Mouse (Mus musculus) liver, adult 2 months (tissue): ENCODE data around the gene Defb47. TPM values are rescaled to one million over a fixed set of nuclear protein-coding genes. Genes with fewer than 3 reads are reported as not detected.

Source experiments
- DNase-seq: peaks from one replicate; pipeline ENCODE4 v3.0.0-alpha.2; 2011; ENCODE audit warnings: low read depth, low spot score; ENCODE audit errors: extremely low read depth
- H3K27ac ChIP-seq: fragments of 200-500 bp; replicated peaks from 2 replicates; pipeline ENCODE4 v1.5.1; 2012; ENCODE audit warnings: low read depth, mild to moderate bottlenecking, control low read depth, inconsistent platforms, low read length; ENCODE audit not compliant: insufficient read depth
- H3K27me3 ChIP-seq: fragments of 200-500 bp; 2 replicates; pipeline ENCODE4 v1.6.1; 2012; ENCODE audit warnings: mild to moderate bottlenecking, moderate library complexity, low read length, inconsistent platforms; ENCODE audit not compliant: control insufficient read depth, insufficient read depth
- H3K36me3 ChIP-seq: fragments of 200-500 bp; 2 replicates; pipeline ENCODE4 v1.6.1; 2012; ENCODE audit warnings: low read length, inconsistent platforms; ENCODE audit not compliant: control insufficient read depth, insufficient read depth
- H3K4me1 ChIP-seq: fragments of 200-500 bp; 2 replicates; pipeline ENCODE4 v1.6.1; 2011; ENCODE audit warnings: low read length; ENCODE audit not compliant: control insufficient read depth, insufficient read depth
- H3K4me3 ChIP-seq: fragments of 200-500 bp; 2 replicates; pipeline ENCODE4 v1.5.1; 2011; ENCODE audit warnings: low read depth, mild to moderate bottlenecking, control low read depth, low read length, moderate library complexity; ENCODE audit not compliant: insufficient read depth
- H3K79me2 ChIP-seq: fragments of 200-500 bp; 2 replicates; pipeline ENCODE4 v1.6.1; 2012; ENCODE audit warnings: inconsistent platforms, mild to moderate bottlenecking, low read length, moderate library complexity; ENCODE audit not compliant: control insufficient read depth, insufficient read depth
- H3K9ac ChIP-seq: fragments of 200-500 bp; 2 replicates; pipeline ENCODE4 v1.6.1; 2012; ENCODE audit warnings: low read depth, mild to moderate bottlenecking, control low read depth, inconsistent platforms, low read length
- CTCF ChIP-seq: fragments of 200-500 bp; IDR thresholded peaks from 2 replicates; pipeline ENCODE4 v1.5.1; 2011; ENCODE audit warnings: low read depth, low read length, control low read depth
- POLR2A ChIP-seq: fragments of 200-500 bp; IDR thresholded peaks from 2 replicates; pipeline ENCODE4 v1.6.1; 2011; ENCODE audit warnings: low read length, control low read depth; ENCODE audit not compliant: insufficient read depth; ENCODE audit errors: extremely low read depth
- WGBS: fragments of 180-500 bp; shearing (Covaris S2); methylation state at CpG from one replicate; pipeline ENCODE4 v1.1.7; 2018; 5-methylcytosine and 5-hydroxymethylcytosine counted together
- polyA plus RNA-seq: library from polyadenylated mRNA; depleted of rRNA; stranded (reverse); fragments of >200 nt; gene quantifications from 2 replicates; pipeline ENCODE4 v1.2.3, GENCODE M21; 2012; rRNA removed
- total RNA-seq: library from RNA; depleted of rRNA; stranded (reverse); fragments of >200 nt; gene quantifications from 2 replicates; pipeline ENCODE4 v1.2.3, GENCODE M21; 2014; rRNA removed

Defb47 gene
- total and polyA plus RNA-seq, 2 experiments, result not detected

DNA sequence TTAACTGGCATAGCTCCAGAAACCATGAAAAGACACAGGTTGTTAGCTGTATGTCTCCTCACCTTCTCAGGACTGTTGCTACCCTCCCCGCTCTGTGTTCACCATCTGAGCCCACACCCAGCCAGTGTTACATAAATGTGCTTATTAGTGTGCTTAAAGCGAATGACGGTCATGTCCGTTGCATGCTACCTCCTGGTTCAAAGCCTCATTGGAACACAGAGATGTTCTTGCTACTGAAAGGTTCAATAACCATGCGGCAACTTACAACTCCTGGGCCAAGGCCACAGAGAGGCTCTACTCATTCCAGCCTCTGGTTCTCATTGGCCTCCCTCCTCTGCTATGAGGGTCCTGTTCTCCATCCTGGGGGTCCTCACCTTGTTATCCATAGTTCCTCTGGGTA lies 13.6 kb downstream of the Defb47 start, which contains the start of gene Defb43:
Gene Defb43, plus strand, starts transcription at position 301 of the 400 bp plus-strand sequence.
- H3K27me3 ChIP-seq, result no peaks in the 10 kb centered on the region
- 95% methylated on average over 5 of the region's 5 CpGs for WGBS
- H3K79me2 ChIP-seq, result no peaks in the 10 kb centered on the region
- H3K36me3 ChIP-seq, result no peaks in the 10 kb centered on the region
- H3K4me3 ChIP-seq, result no peak within 1 kb of the TSS
- DNase-seq, result no peak
- H3K9ac ChIP-seq, result no peak within 1 kb of the TSS
- TF ChIP-seq POLR2A, result no peak
- TF ChIP-seq CTCF, result no peak
- H3K27ac ChIP-seq, result no peak within 1 kb of the TSS
- H3K4me1 ChIP-seq, result no peaks in the 10 kb centered on the region

DNA sequence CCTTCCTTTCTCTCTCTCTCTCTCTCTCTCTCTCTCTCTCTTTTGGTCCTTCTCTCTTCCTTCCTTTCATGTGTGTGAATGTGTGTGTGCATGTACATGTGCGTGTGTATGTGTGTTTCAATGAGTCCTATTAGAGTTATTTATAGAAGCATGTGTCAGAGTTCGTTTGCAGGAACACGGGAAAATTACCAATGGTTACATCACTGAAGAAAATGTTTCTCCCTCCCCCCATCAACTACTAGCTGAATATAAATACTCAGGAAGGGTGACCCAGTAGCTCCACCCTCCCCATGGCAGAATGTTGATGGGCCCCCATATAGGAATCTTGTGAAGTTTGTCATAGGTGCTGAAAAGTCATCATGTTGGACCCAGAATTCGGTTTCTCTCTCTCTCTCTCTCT lies 15.2 kb downstream of the Defb47 start:
- DNase-seq, result no peak
- H3K27ac ChIP-seq, result no peak overlapping the region
- H3K9ac ChIP-seq, result no peak overlapping the region
- H3K79me2 ChIP-seq, result no peaks in the 10 kb centered on the region
- H3K27me3 ChIP-seq, result no peaks in the 10 kb centered on the region
- H3K36me3 ChIP-seq, result no peaks in the 10 kb centered on the region
- H3K4me1 ChIP-seq, result no peaks in the 10 kb centered on the region
- 71% methylated on average over 4 of the region's 4 CpGs for WGBS
- no peak overlapping the region for H3K4me3 ChIP-seq
- no peak for TF ChIP-seq POLR2A
- TF ChIP-seq CTCF, result no peak

DNA sequence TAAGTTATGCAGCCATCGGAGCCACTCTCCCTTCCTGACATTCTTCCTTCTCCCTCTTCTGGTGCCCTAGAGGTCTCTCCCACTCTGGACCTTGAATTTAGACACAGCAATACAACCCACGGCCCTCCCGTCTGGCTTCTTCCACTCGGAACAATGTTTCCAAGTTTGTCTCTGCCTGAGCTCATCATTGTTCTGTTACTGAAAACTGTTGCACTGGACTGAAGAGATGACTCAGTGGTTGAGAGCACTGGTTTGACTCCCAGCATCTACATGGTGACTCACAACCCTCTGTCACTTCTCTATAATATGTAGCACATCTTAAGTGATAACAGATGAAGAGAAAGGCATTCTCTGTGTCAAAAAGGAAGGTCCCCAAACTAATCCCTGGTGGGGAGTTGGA lies 16.8 kb downstream of the Defb47 start:
- H3K27me3 ChIP-seq, result no peaks in the 10 kb centered on the region
- DNase-seq, result no peak
- no peak overlapping the region for H3K27ac ChIP-seq
- H3K9ac ChIP-seq, result no peak overlapping the region
- whole genome bisulfite sequencing, result 79% methylated on average over 4 of the region's 4 CpGs
- TF ChIP-seq POLR2A (no peak), CTCF (no peak)
- H3K36me3 ChIP-seq, result no peaks in the 10 kb centered on the region
- no peak overlapping the region for H3K4me3 ChIP-seq
- H3K79me2 ChIP-seq, result no peaks in the 10 kb centered on the region
- H3K4me1 ChIP-seq, result no peaks in the 10 kb centered on the region

DNA sequence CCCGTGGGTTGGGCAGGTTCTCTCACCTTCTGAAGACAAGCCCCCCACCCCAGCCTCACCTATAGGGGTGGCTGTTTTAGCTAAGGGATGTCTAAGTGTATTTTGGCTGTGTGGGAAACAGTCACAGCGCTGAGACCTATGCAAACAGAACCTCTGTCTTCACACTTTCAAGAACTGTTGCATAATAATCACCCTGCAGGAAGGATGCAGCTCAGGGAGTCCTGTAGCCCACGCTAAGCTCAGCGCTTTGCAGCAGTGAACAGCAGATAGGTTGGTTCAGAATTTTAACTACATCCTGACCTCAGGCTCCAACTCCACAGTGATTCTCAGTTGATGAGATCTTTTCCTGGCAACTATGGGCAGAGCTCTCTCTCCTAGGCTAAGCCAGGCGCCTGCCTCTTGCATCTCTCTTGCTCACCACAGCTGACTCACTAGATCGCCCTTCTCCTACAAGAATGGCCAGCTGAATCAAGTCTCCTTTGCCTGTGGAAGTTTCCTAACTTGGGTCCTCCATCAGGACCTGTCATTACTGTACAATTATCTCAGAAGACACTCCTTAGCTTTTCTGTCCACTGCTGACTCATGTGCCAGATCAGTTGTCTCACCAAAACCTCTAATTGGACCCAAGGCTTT lies 22.8 kb downstream of the Defb47 start:
- TF ChIP-seq CTCF (no peak), POLR2A (no peak)
- H3K4me1 ChIP-seq, result no peaks in the 10 kb centered on the region
- no peak overlapping the region for H3K9ac ChIP-seq
- DNase-seq, result no peak
- no peak overlapping the region for H3K27ac ChIP-seq
- WGBS, result 51% methylated on average over 6 of the region's 6 CpGs
- no peaks in the 10 kb centered on the region for H3K27me3 ChIP-seq
- no peaks in the 10 kb centered on the region for H3K36me3 ChIP-seq
- H3K4me3 ChIP-seq, result no peak overlapping the region
- no peaks in the 10 kb centered on the region for H3K79me2 ChIP-seq

DNA sequence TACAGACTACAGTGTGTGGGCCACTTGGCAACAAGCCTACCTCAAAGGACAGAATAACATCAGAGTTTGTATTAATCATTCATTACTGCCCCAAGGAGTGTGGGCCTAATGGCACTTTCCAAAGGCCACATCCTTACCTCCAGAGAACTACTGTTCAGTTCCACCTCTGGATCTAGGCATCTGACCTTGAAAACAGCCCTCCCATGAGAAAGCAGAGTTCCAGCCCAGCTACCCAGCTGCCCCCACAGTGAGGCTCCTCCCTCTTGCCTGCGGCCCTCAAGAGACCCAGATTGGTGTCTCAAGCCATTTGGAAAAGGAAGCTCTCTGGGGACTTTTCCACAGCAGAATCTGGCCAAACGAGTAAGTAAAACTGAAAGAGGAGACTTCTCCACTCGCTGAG lies 48.8 kb downstream of the Defb47 start, which contains the start of gene Defb42:
Gene Defb42, plus strand, starts transcription at position 301 of the 400 bp plus-strand sequence.
- no peak for DNase-seq
- no peak for TF ChIP-seq CTCF
- no peak for TF ChIP-seq POLR2A
- Histone ChIP-seq H3K4me1 (no peaks in the 10 kb centered on the region), H3K27me3 (no peaks in the 10 kb centered on the region), H3K9ac (no peak within 1 kb of the TSS), H3K27ac (no peak within 1 kb of the TSS), H3K79me2 (no peaks in the 10 kb centered on the region), H3K4me3 (no peak within 1 kb of the TSS), H3K36me3 (no peaks in the 10 kb centered on the region)
- 84% methylated on average over 3 of the region's 3 CpGs for WGBS

DNA sequence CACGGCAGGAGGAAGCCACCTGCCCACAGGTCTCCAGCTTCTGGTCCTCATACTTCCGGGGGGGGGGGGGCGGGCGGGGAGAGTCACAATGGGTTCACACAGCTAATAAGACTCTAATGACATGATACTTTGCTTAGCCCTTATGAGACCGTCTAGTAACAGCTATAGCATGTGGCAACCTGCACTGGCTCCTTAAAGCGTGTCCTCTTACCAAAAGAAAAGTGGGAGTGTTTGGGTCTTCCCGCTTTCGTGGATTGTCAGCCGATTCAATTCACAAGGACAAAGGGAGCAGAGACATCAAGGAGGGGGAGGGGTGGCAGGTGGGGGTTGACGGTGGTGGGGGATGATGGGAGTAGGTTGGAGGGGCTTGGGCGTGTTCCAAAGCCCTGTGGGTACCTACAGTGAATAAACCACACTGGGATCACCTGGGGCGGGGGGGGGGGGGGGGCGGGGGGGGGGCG lies 52.1 kb downstream of the Defb47 start, which contains the start of gene Defb30:
Gene Defb30, minus strand, starts transcription at position 51 of the 461 bp plus-strand sequence.
- no peak within 1 kb of the TSS for H3K4me3 ChIP-seq
- no peak within 1 kb of the TSS for H3K27ac ChIP-seq
- no peaks in the 10 kb centered on the region for H3K4me1 ChIP-seq
- H3K9ac ChIP-seq, result no peak within 1 kb of the TSS
- no peak for DNase-seq
- TF ChIP-seq POLR2A, result no peak
- no peaks in the 10 kb centered on the region for H3K27me3 ChIP-seq
- no peaks in the 10 kb centered on the region for H3K36me3 ChIP-seq
- H3K79me2 ChIP-seq, result no peaks in the 10 kb centered on the region
- 77% methylated on average over 11 of the region's 14 CpGs for WGBS

Other genes starting within 250 kb of the Defb47 start
- 17.4 and 25.3 TPM in 2 replicates for gene Ints6, start 236.9 kb upstream of the Defb47 start, total RNA-seq
- 3.1 and 3.4 TPM in 2 replicates for gene Ints6, start 236.9 kb upstream of the Defb47 start, polyA plus RNA-seq
- gene Wdfy2, start 160.4 kb upstream of the Defb47 start, total RNA-seq, result 10.7 and 11.5 TPM in 2 replicates
- gene Wdfy2, start 160.4 kb upstream of the Defb47 start, polyA plus RNA-seq, result 4.8 and 6.1 TPM in 2 replicates
- gene Defb48, start 13.6 kb upstream of the Defb47 start, total RNA-seq, result not detected in 2 replicates
- not detected in 2 replicates for gene Defb48, start 13.6 kb upstream of the Defb47 start, polyA plus RNA-seq
- gene Defb43, start 13.7 kb downstream of the Defb47 start, total RNA-seq, result not detected in 2 replicates
- not detected in 2 replicates for gene Defb43, start 13.7 kb downstream of the Defb47 start, polyA plus RNA-seq
- not detected in 2 replicates for gene Defb42, start 48.9 kb downstream of the Defb47 start, total RNA-seq
- not detected in 2 replicates for gene Defb42, start 48.9 kb downstream of the Defb47 start, polyA plus RNA-seq
- gene Defb30, start 51.9 kb downstream of the Defb47 start, total RNA-seq, result not detected in 2 replicates
- gene Defb30, start 51.9 kb downstream of the Defb47 start, polyA plus RNA-seq, result not detected in 2 replicates